Mouse (Mus musculus) heart, postnatal 25 days (tissue): ENCODE data around the gene Dusp6. TPM values are rescaled to one million over a fixed set of nuclear protein-coding genes. Genes with fewer than 3 reads are reported as not detected.
A peak's percentile ranks its signal among the peaks of the same experiment; 100 is the strongest.

Experiments used
- DNase-seq: peaks from one replicate; pipeline ENCODE4 v3.0.0; 2022; ENCODE audit warnings: low spot score
- intact Hi-C: fragments of 180-260 bp; cut with DNase I; formaldehyde crosslinking; loops from one replicate; pipeline ENCODE4 v1.15.1; 2025
- total RNA-seq, 2 experiments: library from RNA; stranded (reverse); gene quantifications; 2 replicates each; pipeline ENCODE4 v1.2.3; 2021

The Dusp6 gene
- total RNA-seq, 2 experiments from 2014 or later, result 18.5 to 19.5 TPM

- DNase-seq, result peak; percentile 70
- intact Hi-C loops, result loop anchor here (2.0 kb wide), 2 partner anchors 64 to 192 kb away; no protein-coding TSS in a partner anchor
Measured at GRCm38 (mm10) chr10:99268421-99269300, 5.6 kb downstream of the Dusp6 start.

- DNase-seq, result no peak
- intact Hi-C loops, result loop anchor here (2.0 kb wide), 2 partner anchors 64 to 192 kb away; no protein-coding TSS in a partner anchor
Measured at GRCm38 (mm10) chr10:99269301-99269701, 6.3 kb downstream of the Dusp6 start.

- intact Hi-C loops, result loop anchor here (2.0 kb wide), 2 partner anchors 63 to 191 kb away; no protein-coding TSS in a partner anchor
Measured at GRCm38 (mm10) chr10:99269704-99270103, 6.7 kb downstream of the Dusp6 start.

GRCm38 (mm10) chr10:99270406-99270805 is 7.4 kb downstream of the Dusp6 start:
- intact Hi-C loops, result no loop called here
- peak; percentile 53 for DNase-seq

More at GRCm38 (mm10) chr10:99269704-99270103, 6.7 kb downstream of the Dusp6 start:
- DNase-seq, result no peak

- no peak for DNase-seq
- intact Hi-C loops, result no loop called here
Measured at GRCm38 (mm10) chr10:99271016-99271415, 8.0 kb downstream of the Dusp6 start.

GRCm38 (mm10) chr10:99273006-99273405 is 10.0 kb downstream of the Dusp6 start:
- intact Hi-C loops, result no loop called here
- DNase-seq, result no peak

- DNase-seq, result no peak
- intact Hi-C loops, result no loop called here
Measured at GRCm38 (mm10) chr10:99274640-99275039, 11.6 kb downstream of the Dusp6 start.

- no peak for DNase-seq
- intact Hi-C loops, result no loop called here
Measured at GRCm38 (mm10) chr10:99279067-99279880, 16.2 kb downstream of the Dusp6 start.

- DNase-seq, result no peak
- intact Hi-C loops, result no loop called here
Measured at GRCm38 (mm10) chr10:99283981-99284385, 21.0 kb downstream of the Dusp6 start.

- no peak for DNase-seq
- intact Hi-C loops, result loop anchor here (5.0 kb wide), 1 partner anchor 42 kb away; no protein-coding TSS in a partner anchor
Measured at GRCm38 (mm10) chr10:99284918-99285317, 21.9 kb downstream of the Dusp6 start.

GRCm38 (mm10) chr10:99285759-99286158 is 22.7 kb downstream of the Dusp6 start:
- DNase-seq, result no peak
- intact Hi-C loops, result loop anchor here (5.0 kb wide), 1 partner anchor 42 kb away; no protein-coding TSS in a partner anchor

- DNase-seq, result no peak
- intact Hi-C loops, result loop anchor here (5.0 kb wide), 1 partner anchor 41 kb away; no protein-coding TSS in a partner anchor
Measured at GRCm38 (mm10) chr10:99286213-99286612, 23.2 kb downstream of the Dusp6 start.

GRCm38 (mm10) chr10:99286787-99287186 is 23.8 kb downstream of the Dusp6 start:
- intact Hi-C loops, result loop anchor here (5.0 kb wide), 1 partner anchor 41 kb away; no protein-coding TSS in a partner anchor
- DNase-seq, result no peak

GRCm38 (mm10) chr10:99287206-99287605 is 24.2 kb downstream of the Dusp6 start:
- intact Hi-C loops, result loop anchor here (5.0 kb wide), 1 partner anchor 40 kb away; no protein-coding TSS in a partner anchor

GRCm38 (mm10) chr10:99289176-99289575 is 26.1 kb downstream of the Dusp6 start:
- no peak for DNase-seq
- intact Hi-C loops, result loop anchor here (5.0 kb wide), 1 partner anchor 38 kb away; no protein-coding TSS in a partner anchor

More at GRCm38 (mm10) chr10:99287206-99287605, 24.2 kb downstream of the Dusp6 start:
- DNase-seq, result no peak

GRCm38 (mm10) chr10:99293111-99293640 is 30.1 kb downstream of the Dusp6 start:
- intact Hi-C loops, result no loop called here
- DNase-seq, result no peak

GRCm38 (mm10) chr10:99297721-99298120 is 34.7 kb downstream of the Dusp6 start:
- intact Hi-C loops, result no loop called here
- no peak for DNase-seq

- DNase-seq, result no peak
- intact Hi-C loops, result no loop called here
Measured at GRCm38 (mm10) chr10:99298328-99299295, 35.6 kb downstream of the Dusp6 start.

GRCm38 (mm10) chr10:99299303-99299702 is 36.3 kb downstream of the Dusp6 start:
- no peak for DNase-seq
- intact Hi-C loops, result no loop called here
